Mouse (Mus musculus): ENCODE measurements at regions not wholly inside any gene's neighbourhood (a gene's known extent, or its start where the extent isn't known, plus 50 kb on each side); places are given as distances from the start of the nearest gene placed in this dataset.

DNA sequence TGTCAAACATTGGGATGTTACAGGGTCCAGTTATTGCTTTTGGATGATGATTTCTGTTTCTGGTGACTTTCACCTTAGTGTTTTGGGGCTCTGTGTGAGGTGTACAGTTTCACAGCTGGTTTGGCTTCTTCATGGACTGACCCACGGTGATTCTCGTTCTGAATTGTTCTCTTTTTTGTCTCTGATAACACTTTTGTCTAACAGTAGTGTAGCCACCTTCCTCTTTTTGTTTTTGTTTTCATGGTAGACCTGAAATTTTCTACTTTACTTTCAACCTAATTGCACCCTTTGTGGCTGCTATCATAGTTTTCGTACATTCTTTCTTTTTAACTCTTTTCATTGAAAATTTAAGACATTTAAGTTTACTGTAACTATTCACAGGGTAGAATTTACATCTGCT is 105.5 kb downstream of the Bcl2l11 start:
- TF ChIP-seq CTCF (IDR thresholded peaks at IDR 0.05; ENCODE audit: borderline replicate concordance, insufficient read depth, low read depth, low read length): no peak
- no peak for TF ChIP-seq POLR2A (IDR thresholded peaks at IDR 0.05; ENCODE audit: borderline replicate concordance, insufficient read depth, low read length)

All from cerebellum, adult 2 months (tissue).